ENCODE assay signal across 10 mouse cellular contexts in the genomic region with DNA sequence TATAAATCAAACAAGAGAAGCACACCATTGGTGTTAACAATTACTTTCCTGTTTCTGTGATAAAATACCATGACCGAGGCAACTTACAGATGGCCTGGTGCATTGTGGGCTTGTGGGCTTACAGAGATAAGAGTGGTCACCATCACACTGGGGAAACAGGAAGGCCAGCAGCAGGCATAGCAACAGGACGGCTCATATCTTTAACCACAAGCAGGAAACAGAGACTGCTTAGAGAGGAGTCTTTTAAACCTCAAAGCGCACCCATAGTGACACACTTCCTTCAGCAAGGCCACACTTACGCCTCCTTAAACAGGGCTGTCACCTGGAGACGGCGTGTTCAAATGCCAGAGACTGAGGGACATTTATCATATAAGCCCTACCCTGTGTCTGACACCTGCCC.
A peak's percentile ranks its signal among the peaks of the same experiment; 100 is the strongest.
DNase-seq lines count a peak whose midpoint lies in the region; ATAC-seq and TF ChIP-seq lines count a peak whose summit lies in the region.
"Had no signal": no experiment of that assay in that cellular context is flagged by ENCODE, and none has a peak within 500 bp of the region (broad histone marks: within the 10 kb centered on the region; RNA-seq: fewer than 3 reads in every experiment).

No protein-coding gene starts in this region.

- DNase-seq in heart, postnatal 36 days: no peak
- DNase-seq in thymus, postnatal 14 days: peak; percentile 26
- DNase-seq in thymus, adult 2 months: no peak
- peak; percentile 44 for DNase-seq in liver, embryonic 13.5 days
- DNase-seq in yolk sac, embryonic 10.5 days (ENCODE audit: low spot score): peak; percentile 36
- DNase-seq in MN1 (ENCODE audit: low spot score): no peak
- DNase-seq in adrenal gland, adult (ENCODE audit: inconsistent age in 2 of 2, low spot score in 1 of 2): no peak

- H3K9ac ChIP-seq in heart, embryonic 11.5 days (ENCODE audit: low read depth, low read length): peak overlapping the region; percentile 46
- H3K9ac ChIP-seq in liver, embryonic 13.5 days: peak overlapping the region; percentile 10

- H3K4me1 ChIP-seq in heart, embryonic 11.5 days (ENCODE audit: control insufficient read depth, insufficient read depth, low read length): peaks cover 34% of the 10 kb centered on the region
- H3K4me1 ChIP-seq in thymus, adult 2 months (replicated peaks; ENCODE audit: control insufficient read depth, insufficient read depth, low read length): peaks cover 8% of the 10 kb centered on the region
- peaks cover 45% of the 10 kb centered on the region for H3K4me1 ChIP-seq in liver, embryonic 13.5 days (replicated peaks)

- intact Hi-C loops in heart, postnatal 36 days (cut with DNase I): no loop called here

- H3K4me3 ChIP-seq in heart, embryonic 11.5 days (ENCODE audit: low read depth, low read length): no peak overlapping the region
- H3K4me3 ChIP-seq in thymus, adult 2 months (ENCODE audit: control insufficient read depth, insufficient read depth, low read length): no peak overlapping the region
- no peak overlapping the region for H3K4me3 ChIP-seq in liver, embryonic 13.5 days (replicated peaks)
- H3K4me3 ChIP-seq: erythroblast, embryonic 14.5 days had no signal

- peak; percentile 75 for ATAC-seq in heart, embryonic 11.5 days (replicated peaks; ENCODE audit: insufficient number of reproducible peaks, low FRiP score, low TSS enrichment)
- ATAC-seq in liver, embryonic 13.5 days (ENCODE audit: low read depth): peak; percentile 84
- ATAC-seq: intestine, postnatal 0 days had no signal

- H3K27ac ChIP-seq in heart, embryonic 11.5 days (ENCODE audit: low read depth, low read length): peak overlapping the region; percentile 82
- no peak overlapping the region for H3K27ac ChIP-seq in thymus, adult 2 months (ENCODE audit: control insufficient read depth, insufficient read depth, low read length)
- peak overlapping the region; percentile 35 for H3K27ac ChIP-seq in liver, embryonic 13.5 days

- H3K4me2 ChIP-seq in heart, embryonic 11.5 days: peak overlapping the region; percentile 16; the same call in 1 of the 2 replicates
- peak overlapping the region; percentile 11 for H3K4me2 ChIP-seq in liver, embryonic 13.5 days

- TF ChIP-seq POLR2A in thymus, adult 2 months (IDR thresholded peaks at IDR 0.05; ENCODE audit: control insufficient read depth, extremely low read depth, insufficient read depth, low read length, poor library complexity): no peak

- no peaks in the 10 kb centered on the region for H3K27me3 ChIP-seq in heart, embryonic 11.5 days (ENCODE audit: control insufficient read depth, insufficient read depth, low read length)
- H3K27me3 ChIP-seq in thymus, adult 2 months (ENCODE audit: control insufficient read depth, insufficient read depth, low read length): peaks cover 4% of the 10 kb centered on the region; the same call in 1 of the 2 replicates
- peaks cover 18% of the 10 kb centered on the region; the same call in 1 of the 2 replicates for H3K27me3 ChIP-seq in liver, embryonic 13.5 days

- H3K36me3 ChIP-seq in heart, embryonic 11.5 days (ENCODE audit: control insufficient read depth, insufficient read depth, low read length): 0 out of 2 replicates have a peak, but pooled peaks cover 3% of the 10 kb centered on the region
- H3K36me3 ChIP-seq in thymus, adult 2 months (ENCODE audit: control insufficient read depth, insufficient read depth, low read length): no peaks in the 10 kb centered on the region
- no peaks in the 10 kb centered on the region for H3K36me3 ChIP-seq in liver, embryonic 13.5 days

- WGBS in heart, embryonic 11.5 days (ENCODE audit: insufficient replicate concordance): 29% methylated on average over 6 of the region's 6 CpGs
- WGBS in thymus, adult 2 months: 5% methylated on average over 6 of the region's 6 CpGs
- WGBS in liver, embryonic 13.5 days (ENCODE audit: insufficient replicate concordance): 4% methylated on average over 6 of the region's 6 CpGs

- H3K9me3 ChIP-seq in heart, embryonic 11.5 days (replicated peaks; ENCODE audit: control insufficient read depth, low read length): no peaks in the 10 kb centered on the region
- no peaks in the 10 kb centered on the region for H3K9me3 ChIP-seq in liver, embryonic 13.5 days (replicated peaks)

- TF ChIP-seq CTCF in thymus, adult 2 months (IDR thresholded peaks at IDR 0.05; ENCODE audit: borderline replicate concordance, control insufficient read depth, extremely low read depth, insufficient read depth, low read length, poor library complexity): no peak

Comparison
In these comparisons a context has a peak if more than half of its experiments do, and no peak if none do; other contexts are left out.
1. DNase-seq: peak in thymus, postnatal 14 days (single experiment), liver, embryonic 13.5 days (single experiment) and yolk sac, embryonic 10.5 days (single experiment); none in heart, postnatal 36 days (0 of 2), thymus, adult 2 months (single experiment), MN1 (single experiment) and adrenal gland, adult (0 of 2).